Mouse (Mus musculus) adrenal gland, postnatal 10 days (tissue): Measurements from ENCODE around the gene Pdhb. TPM values are rescaled to one million over a fixed set of nuclear protein-coding genes. Genes with fewer than 3 reads are reported as not detected.
"Not testable (repeated sequence)": the region's sequence is repeated elsewhere in the genome, so short reads cannot be mapped to it uniquely, and the experiment has no call there.

Experiments
- DNase-seq: peaks from one replicate; pipeline ENCODE4 v3.0.0; 2021; ENCODE audit warnings: mixed read lengths
- total RNA-seq, 2 experiments: library from RNA; stranded (reverse); gene quantifications; 2 replicates each; pipeline ENCODE4 v1.2.3; 2021

The Pdhb gene
- total RNA-seq, 2 experiments from 2014 or later: 530 to 551 TPM

- no peak for DNase-seq
Measured at GRCm38 (mm10) chr14:8135130-8135529, 37.7 kb downstream of the Pdhb start.

- no peak for DNase-seq
Measured at GRCm38 (mm10) chr14:8134234-8134633, 38.6 kb downstream of the Pdhb start.

- no peak for DNase-seq
Measured at GRCm38 (mm10) chr14:8132789-8133188, 40.0 kb downstream of the Pdhb start.

DNA sequence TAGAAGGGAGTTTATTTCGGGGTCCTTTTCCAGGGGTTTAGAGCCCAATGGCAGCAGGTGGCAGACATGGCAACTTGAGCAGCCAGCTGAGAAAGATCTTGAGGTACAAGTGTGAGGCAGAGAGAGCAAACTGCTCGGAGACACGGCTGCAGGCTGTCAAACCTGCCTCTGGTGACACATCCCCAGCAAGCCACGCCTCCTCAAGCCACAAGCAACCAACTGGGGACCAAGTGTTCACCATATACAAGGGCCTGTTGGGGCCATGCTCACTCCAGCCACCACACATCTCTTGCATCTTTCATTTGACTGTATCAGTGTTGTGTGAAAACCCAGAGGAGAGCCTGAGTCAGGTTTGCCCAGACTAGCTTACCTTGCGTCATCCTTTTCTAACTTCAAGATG lies 44.9 kb downstream of the Pdhb start:
- DNase-seq: no peak

- DNase-seq: no peak
Measured at GRCm38 (mm10) chr14:8124046-8124881, 48.6 kb downstream of the Pdhb start.

GRCm38 (mm10) chr14:8123611-8124010 lies 49.2 kb downstream of the Pdhb start:
- DNase-seq: not testable (repeated sequence)

GRCm38 (mm10) chr14:8123141-8123540 lies 49.7 kb downstream of the Pdhb start:
- DNase-seq: no peak

DNA sequence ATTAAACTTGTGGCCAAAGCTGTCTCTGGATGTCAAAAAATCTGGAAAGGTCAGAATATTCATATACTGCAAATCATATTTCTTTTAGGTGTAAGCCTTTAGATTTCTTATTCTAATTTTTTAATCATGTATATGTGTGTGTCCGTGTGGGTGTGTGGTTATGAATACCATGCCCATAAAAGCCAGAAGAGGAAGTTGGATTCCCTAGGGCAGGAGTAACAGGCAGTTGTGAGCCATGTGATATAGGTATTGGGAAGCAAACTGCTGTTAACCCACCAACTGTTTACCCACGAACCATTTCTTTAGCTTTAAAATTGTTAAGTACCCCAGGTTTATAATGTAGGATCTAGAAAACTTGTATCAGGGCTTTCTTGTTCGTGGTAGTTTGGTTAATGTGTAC lies 52.9 kb downstream of the Pdhb start:
- DNase-seq: no peak

GRCm38 (mm10) chr14:8119454-8119853 lies 53.4 kb downstream of the Pdhb start:
- DNase-seq: no peak

GRCm38 (mm10) chr14:8117371-8117770 lies 55.5 kb downstream of the Pdhb start:
- DNase-seq: no peak

Other genes with a start within 250 kb of the Pdhb start
- not detected for gene Gm45521, start 215.7 kb downstream of the Pdhb start, total RNA-seq
- 1 to 10 TPM; 4.2 to 7.8 TPM for gene Dnase1l3, start 178.5 kb downstream of the Pdhb start, total RNA-seq
- gene Abhd6, start 170.1 kb downstream of the Pdhb start, total RNA-seq: 10 to 100 TPM; 39.2 to 40.2 TPM
- 10 to 100 TPM; 31.6 to 37.2 TPM for gene Rpp14, start 92.7 kb downstream of the Pdhb start, total RNA-seq
- gene Pxk, start 74.8 kb downstream of the Pdhb start, total RNA-seq: 10 to 100 TPM; 32.3 to 40.9 TPM
- gene Kctd6, start 41.1 kb upstream of the Pdhb start, total RNA-seq: 10 to 100 TPM; 13.5 to 14.3 TPM
- 10 to 100 TPM; 16.0 to 37.1 TPM for gene Acox2, start 86.3 kb upstream of the Pdhb start, total RNA-seq
- gene Fam107a, start 145.0 kb upstream of the Pdhb start, total RNA-seq: 1 to 10 TPM; 2.0 to 5.2 TPM
- not detected for gene Oit1, start 205.7 kb upstream of the Pdhb start, total RNA-seq